Mouse (Mus musculus) lung, adult 10 weeks (tissue): Measurements from ENCODE around the gene Eef1akmt1. TPM values are rescaled to one million over a fixed set of nuclear protein-coding genes. Genes with fewer than 3 reads are reported as not detected.

ENCODE experiments used
- polyA plus RNA-seq: library from polyadenylated mRNA; stranded (reverse); fragments of 350-450 nt; fragmentation: Illumina TruSeq; extraction: RNeasy Lipid Tissue Mini Kit (QIAGEN cat#74804); gene quantifications from one replicate; pipeline ENCODE4 v1.2.3, GENCODE M21; 2014; ENCODE audit warnings: low read depth, low replicate concordance; ENCODE audit not compliant: insufficient read depth

Gene Eef1akmt1
- 29.5 TPM for polyA plus RNA-seq

DNA sequence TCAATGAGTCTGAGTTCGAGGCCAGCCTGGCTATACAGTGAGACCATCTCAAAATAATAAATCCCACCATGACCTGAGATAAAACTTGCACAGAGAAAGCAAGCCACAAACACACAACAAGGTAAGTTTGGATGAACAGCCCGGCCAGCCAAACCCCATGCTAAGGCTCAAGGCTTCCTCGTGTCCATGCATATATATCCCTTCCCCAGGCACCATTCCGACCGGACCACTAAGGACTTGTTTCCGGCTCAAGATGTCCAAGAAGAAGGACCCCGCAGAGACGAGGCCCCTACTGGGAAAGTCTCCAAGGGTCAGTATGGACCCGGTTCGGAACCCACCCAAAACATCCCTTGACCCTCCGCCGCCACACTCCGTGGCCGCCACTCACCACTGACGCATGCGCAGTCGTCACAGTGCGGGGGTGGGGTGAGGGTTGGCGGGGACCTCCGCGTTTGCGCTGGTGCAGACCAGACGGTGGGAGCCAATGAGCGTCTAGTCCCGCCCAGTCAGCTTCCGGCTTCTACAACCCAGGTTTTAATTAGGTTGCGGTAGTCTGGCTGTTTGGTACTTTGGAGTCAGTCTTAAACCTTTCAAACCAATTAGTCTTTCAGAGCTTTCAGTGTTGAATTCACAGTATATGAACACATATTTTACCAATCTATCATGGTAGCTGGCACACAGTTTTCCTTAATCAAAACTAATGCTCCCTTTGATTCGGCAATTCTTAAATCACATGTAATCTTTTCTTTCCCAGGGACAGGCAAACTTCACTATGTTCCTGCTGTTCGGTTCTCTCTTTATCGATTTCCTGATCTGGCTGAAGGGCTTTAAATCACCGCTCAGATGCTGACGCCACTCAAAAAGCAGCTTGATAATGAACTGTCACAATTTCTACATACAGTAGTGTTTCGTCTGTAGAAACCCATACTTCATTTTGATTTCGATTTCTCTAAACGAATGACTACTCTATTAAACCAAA lies at the start of gene Eef1akmt1:
TSS of gene Eef1akmt1 (minus strand) at position 458 of the 979 bp plus-strand sequence.

DNA sequence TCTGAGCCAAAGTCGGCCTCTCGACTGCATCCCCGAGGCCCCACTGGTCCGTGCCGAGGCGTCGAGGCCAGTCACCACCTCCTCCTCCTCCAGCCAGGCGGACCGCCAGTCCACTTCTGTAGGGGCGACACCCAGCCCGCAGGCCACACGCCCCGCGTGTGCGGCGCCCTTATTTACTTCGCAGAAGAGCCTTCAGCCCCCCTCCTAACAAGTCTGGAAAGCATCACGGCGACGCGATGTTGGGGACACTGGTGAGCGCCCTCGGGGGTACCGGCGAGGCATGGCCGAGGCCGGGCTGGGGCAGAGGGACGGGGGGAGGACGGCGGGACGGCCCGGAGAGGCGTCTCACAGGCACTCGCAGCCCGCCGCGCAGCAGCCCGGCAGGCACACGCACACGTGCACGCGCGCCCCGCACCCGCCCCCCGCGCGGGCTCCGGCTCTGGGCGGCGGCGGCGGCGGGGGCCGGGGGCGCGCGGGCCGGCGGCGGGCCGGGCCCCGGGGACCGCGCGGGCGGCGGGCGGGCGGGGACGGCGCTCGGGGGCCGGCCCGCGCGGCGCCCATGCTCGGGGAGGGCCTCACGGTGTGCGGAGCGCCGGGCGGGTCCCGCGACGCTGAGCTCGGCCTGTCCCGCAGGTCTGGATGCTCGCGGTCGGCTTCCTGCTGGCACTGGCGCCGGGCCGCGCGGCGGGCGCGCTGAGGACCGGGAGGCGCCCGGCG lies 46.6 kb downstream of the Eef1akmt1 start, which contains the start of gene Il17d:
TSS of gene Il17d (plus strand) at position 107 of the 717 bp plus-strand sequence.

Other genes with a start within 250 kb of the Eef1akmt1 start
- 18.6 TPM for gene Cryl1, start 173.1 kb downstream of the Eef1akmt1 start, polyA plus RNA-seq
- 7.9 TPM for gene Ift88, start 147.6 kb downstream of the Eef1akmt1 start, polyA plus RNA-seq
- 5.2 TPM for gene Il17d, start 46.8 kb downstream of the Eef1akmt1 start, polyA plus RNA-seq
- gene Xpo4, start 93.8 kb upstream of the Eef1akmt1 start, polyA plus RNA-seq, result 3.7 TPM
- gene Gm49361, start 174.5 kb upstream of the Eef1akmt1 start, polyA plus RNA-seq, result not detected
- gene Lats2, start 186.8 kb upstream of the Eef1akmt1 start, polyA plus RNA-seq, result 24.3 TPM
- gene Sap18, start 226.6 kb upstream of the Eef1akmt1 start, polyA plus RNA-seq, result 130 TPM